Mouse (Mus musculus) stomach, embryonic 14.5 days (tissue): ENCODE data around the gene Col6a3. TPM values are rescaled to one million over a fixed set of nuclear protein-coding genes. Genes with fewer than 3 reads are reported as not detected.

Source experiments
- ATAC-seq: fragments of 200-750 bp; cut with Nextera tagmentation; 2 replicates; pipeline ENCODE4 v1.8.0; 2017; ENCODE audit warnings: low read depth, moderate TSS enrichment; ENCODE audit not compliant: insufficient number of reproducible peaks, insufficient read depth, low FRiP score
- H3K27ac ChIP-seq: fragments of 300-500 bp; sonication (generic); 2 replicates; pipeline ENCODE4 v1.5.1; 2014; ENCODE audit warnings: mild to moderate bottlenecking, low read length, moderate library complexity, mixed read lengths
- H3K27me3 ChIP-seq: fragments of 300-500 bp; sonication (generic); 2 replicates; pipeline ENCODE4 v1.6.1; 2014; ENCODE audit warnings: low read length, control low read depth, mixed read lengths; ENCODE audit not compliant: control insufficient read depth, insufficient read depth
- H3K36me3 ChIP-seq: fragments of 300-500 bp; sonication (generic); 2 replicates; pipeline ENCODE4 v1.6.1; 2014; ENCODE audit warnings: mild to moderate bottlenecking, control low read depth, low read length, moderate library complexity, mixed read lengths; ENCODE audit not compliant: control insufficient read depth, insufficient read depth
- H3K4me1 ChIP-seq: fragments of 300-500 bp; sonication (generic); 2 replicates; pipeline ENCODE4 v1.6.1; 2014; ENCODE audit warnings: low read length, control low read depth, mixed read lengths; ENCODE audit not compliant: control insufficient read depth, insufficient read depth
- H3K4me2 ChIP-seq: fragments of 300-500 bp; sonication (generic); replicated peaks from 2 replicates; pipeline ENCODE4 v1.6.1; 2014; ENCODE audit warnings: low read depth, low read length, control low read depth
- H3K4me3 ChIP-seq: fragments of 300-500 bp; sonication (generic); 2 replicates; pipeline ENCODE4 v1.5.1; 2014; ENCODE audit warnings: low read depth, low read length, control low read depth
- H3K9ac ChIP-seq: fragments of 300-500 bp; sonication (generic); replicated peaks from 2 replicates; pipeline ENCODE4 v1.6.1; 2014; ENCODE audit warnings: low read depth, mild to moderate bottlenecking, control low read depth, low read length, moderate library complexity, mixed read lengths
- H3K9me3 ChIP-seq: fragments of 300-500 bp; sonication (generic); 2 replicates; pipeline ENCODE4 v1.6.1; 2016; ENCODE audit warnings: low read depth, low read length, control low read depth; ENCODE audit not compliant: control insufficient read depth
- WGBS: fragments of 180-500 bp; shearing (Covaris S2); extraction: QIAGEN DNeasy Blood & Tissue Kit; methylation state at CpG from one replicate; pipeline ENCODE4 v1.1.7; 2014; 5-methylcytosine and 5-hydroxymethylcytosine counted together
- polyA plus RNA-seq: library from polyadenylated mRNA; unstranded; fragments of >200 nt; fragmentation: Nextera tagmentation; extraction: Ambion mirVana; gene quantifications from 2 replicates; pipeline ENCODE4 v1.2.1, GENCODE M21; 2014

Gene Col6a3
- polyA plus RNA-seq, 1 experiment from 2014 or later, result 133 TPM

DNA sequence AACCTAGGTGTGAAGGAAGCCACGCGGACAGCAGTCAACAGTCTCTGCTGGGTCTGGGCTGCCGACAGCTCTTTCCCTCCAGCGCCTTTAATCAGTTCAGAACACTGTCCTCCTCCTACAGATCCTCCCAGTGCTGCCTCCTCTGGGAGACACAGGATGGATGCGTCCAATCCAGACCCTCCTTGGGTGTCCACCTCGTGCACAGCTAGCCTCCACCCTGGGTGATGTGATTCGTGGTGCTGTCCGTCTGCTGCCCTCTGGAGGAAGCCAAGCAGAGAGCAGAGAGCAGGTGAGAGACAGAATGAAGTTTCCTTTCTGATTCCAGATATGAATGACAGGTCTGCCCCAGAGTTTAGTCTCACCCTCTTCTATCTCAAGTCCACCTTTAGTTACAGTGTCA lies 6.1 kb upstream of the Col6a3 start:
- Histone ChIP-seq H3K27me3 (no peaks in the 10 kb centered on the region), H3K9me3 (no peaks in the 10 kb centered on the region), H3K27ac (no peak overlapping the region), H3K4me1 (no peaks in the 10 kb centered on the region), H3K4me2 (no peak overlapping the region), H3K4me3 (no peak overlapping the region), H3K9ac (no peak overlapping the region), H3K36me3 (no peaks in the 10 kb centered on the region)
- WGBS, result 35% methylated on average over 8 of the region's 8 CpGs
- 0 out of 2 replicates have a peak, but pooled peaks have one; percentile 33 for ATAC-seq

DNA sequence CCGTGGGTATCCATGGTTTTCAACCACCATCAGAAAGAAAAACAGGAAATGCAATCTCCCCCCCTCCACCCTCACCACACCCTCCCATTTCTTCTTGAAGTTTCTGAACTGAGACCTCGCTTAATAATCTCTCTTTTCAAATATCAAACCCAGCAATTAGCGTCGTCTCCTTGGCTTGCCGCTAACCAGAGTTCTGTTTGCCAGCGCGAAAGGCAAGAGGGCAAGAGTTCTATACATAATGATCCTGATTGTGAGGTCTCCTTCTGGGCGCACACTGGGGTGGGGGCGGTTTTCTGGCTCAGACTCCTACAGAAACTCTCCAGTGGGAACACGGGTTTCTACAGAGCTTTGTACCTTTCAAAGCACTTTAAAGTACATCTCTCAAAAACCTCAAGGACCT lies 1.4 kb upstream of the Col6a3 start:
- no peak overlapping the region for H3K4me2 ChIP-seq
- H3K4me1 ChIP-seq, result peaks cover 8% of the 10 kb centered on the region
- no peak overlapping the region for H3K27ac ChIP-seq
- H3K27me3 ChIP-seq, result no peaks in the 10 kb centered on the region
- WGBS, result 60% methylated on average over 10 of the region's 10 CpGs
- no peak for ATAC-seq
- no peak overlapping the region for H3K4me3 ChIP-seq
- no peak overlapping the region for H3K9ac ChIP-seq
- H3K36me3 ChIP-seq, result no peaks in the 10 kb centered on the region
- no peaks in the 10 kb centered on the region for H3K9me3 ChIP-seq

DNA sequence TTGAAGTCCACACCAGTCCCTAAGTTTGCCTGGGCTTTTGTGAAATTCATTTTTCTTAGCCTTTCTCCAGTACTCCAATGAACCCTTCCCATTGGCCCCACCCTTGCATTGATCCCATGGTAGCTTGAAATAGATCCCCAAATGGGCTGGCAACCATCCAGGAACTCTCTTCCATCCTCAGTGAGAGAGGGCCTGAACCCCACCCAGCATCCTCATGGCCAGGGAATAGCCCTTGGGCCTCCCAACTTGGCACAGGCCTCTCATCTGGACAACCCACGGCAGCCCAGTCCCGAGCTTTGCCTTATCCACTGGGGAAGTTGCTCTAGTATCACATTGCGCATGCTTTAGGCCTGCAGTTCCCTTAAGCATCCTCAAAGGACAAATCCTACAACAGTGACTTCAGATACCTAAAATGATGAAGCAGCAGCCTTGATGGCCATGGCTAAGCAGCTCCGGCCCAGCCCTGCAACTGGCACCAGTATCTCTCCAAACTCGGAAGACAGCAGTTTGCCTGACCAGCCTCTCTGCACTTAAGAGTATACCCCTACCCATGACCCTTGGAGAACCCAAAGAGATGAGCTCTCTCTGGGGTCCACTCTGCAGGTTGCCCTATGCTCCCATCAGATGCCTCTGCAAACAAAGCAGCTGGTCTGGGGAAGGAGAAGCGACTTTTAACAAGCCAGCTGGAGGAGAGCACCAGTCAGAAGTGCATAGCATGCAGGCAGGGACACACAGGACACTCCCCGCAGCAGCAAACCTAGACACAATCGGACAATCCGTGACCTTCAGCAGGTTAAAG lies 783 bp downstream of the Col6a3 start:
- Histone ChIP-seq H3K9ac (peak overlapping the region; percentile 47), H3K9me3 (no peaks in the 10 kb centered on the region), H3K27me3 (no peaks in the 10 kb centered on the region), H3K4me3 (peak overlapping the region; percentile 35), H3K36me3 (no peaks in the 10 kb centered on the region), H3K27ac (peak overlapping the region; percentile 84), H3K4me1 (peaks cover 25% of the 10 kb centered on the region), H3K4me2 (peak overlapping the region; percentile 60)
- 75% methylated on average over 9 of the region's 9 CpGs for WGBS
- ATAC-seq, result no peak

DNA sequence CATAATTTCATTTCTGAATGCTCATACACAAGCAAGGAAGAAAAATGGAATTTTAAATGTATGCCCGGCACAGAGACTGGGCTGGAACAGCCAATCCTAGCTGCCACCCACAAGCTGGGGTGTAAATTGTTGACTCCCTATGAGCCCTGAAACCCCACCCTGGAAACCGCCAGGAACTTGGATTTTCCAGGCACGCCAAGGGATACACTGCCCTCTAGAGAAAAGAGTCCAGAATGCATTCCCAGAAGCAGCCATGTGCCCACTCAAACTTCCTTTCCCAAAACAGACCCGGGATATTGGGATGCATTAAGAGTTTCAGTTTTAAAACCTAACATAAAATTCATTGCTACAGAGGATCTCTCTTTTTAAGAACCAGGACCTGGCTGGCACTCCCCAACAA lies 3.5 kb downstream of the Col6a3 start:
- peaks cover 40% of the 10 kb centered on the region for H3K4me1 ChIP-seq
- 0 out of 2 replicates have a peak overlapping the region, but pooled peaks have one; percentile 2 for H3K27ac ChIP-seq

DNA sequence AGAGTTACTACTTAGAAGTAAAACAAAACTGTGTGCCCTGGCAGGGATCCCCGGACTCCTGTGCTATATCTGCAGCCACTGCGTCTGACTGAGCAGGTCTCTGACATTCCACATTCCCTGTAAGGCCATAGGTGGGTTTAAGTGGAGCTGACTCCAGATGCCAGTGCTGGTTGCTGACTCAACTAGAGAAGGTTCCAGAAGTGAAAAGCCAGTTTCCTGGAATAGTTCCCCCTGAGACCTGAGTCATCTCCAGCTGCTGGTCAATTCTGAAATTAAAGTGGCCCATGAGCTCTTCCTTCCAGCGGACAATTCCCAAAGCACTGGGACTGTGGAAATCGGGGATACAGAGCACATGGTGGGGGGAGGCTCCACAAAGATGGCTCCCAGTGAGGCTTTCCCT lies 5.1 kb downstream of the Col6a3 start:
- 70% methylated on average over 4 of the region's 4 CpGs for WGBS
- no peak for ATAC-seq
- Histone ChIP-seq H3K27me3 (no peaks in the 10 kb centered on the region), H3K36me3 (no peaks in the 10 kb centered on the region), H3K4me1 (peaks cover 37% of the 10 kb centered on the region), H3K4me3 (no peak overlapping the region), H3K9me3 (no peaks in the 10 kb centered on the region), H3K27ac (peak overlapping the region; percentile 52; the same call in 1 of the 2 replicates), H3K4me2 (no peak overlapping the region), H3K9ac (no peak overlapping the region)

More for the DNA sequence above, 3.5 kb downstream of the Col6a3 start:
- no peak for ATAC-seq
- Histone ChIP-seq H3K9ac (no peak overlapping the region), H3K4me2 (peak overlapping the region; percentile 29), H3K36me3 (no peaks in the 10 kb centered on the region), H3K4me3 (no peak overlapping the region), H3K27me3 (no peaks in the 10 kb centered on the region), H3K9me3 (no peaks in the 10 kb centered on the region)
- 2% methylated on average over 4 of the region's 4 CpGs for WGBS

DNA sequence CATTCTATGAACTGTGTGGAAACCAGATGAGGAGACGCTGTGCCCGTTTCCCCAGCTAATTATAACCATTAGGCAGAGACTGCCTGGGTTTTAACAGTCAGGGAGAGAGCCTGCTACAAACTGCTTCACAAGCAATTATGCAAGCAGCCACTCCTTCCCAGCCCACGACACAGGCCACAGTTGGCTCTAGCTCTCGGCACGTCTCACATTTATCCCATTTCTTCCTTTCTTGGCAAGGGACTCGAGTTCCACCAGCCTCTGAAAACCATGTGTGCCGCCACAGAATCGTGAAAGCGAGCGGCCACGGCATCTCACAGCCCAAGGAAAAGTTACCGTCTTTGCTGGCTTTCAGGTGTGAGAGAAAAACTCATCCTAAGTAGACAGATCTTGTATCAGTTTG lies 5.5 kb downstream of the Col6a3 start:
- Histone ChIP-seq H3K36me3 (no peaks in the 10 kb centered on the region), H3K4me1 (peaks cover 37% of the 10 kb centered on the region), H3K27ac (peak overlapping the region; percentile 52; the same call in 1 of the 2 replicates), H3K9ac (no peak overlapping the region), H3K27me3 (no peaks in the 10 kb centered on the region), H3K4me2 (no peak overlapping the region), H3K9me3 (no peaks in the 10 kb centered on the region), H3K4me3 (no peak overlapping the region)
- no peak for ATAC-seq
- 57% methylated on average over 12 of the region's 12 CpGs for WGBS

DNA sequence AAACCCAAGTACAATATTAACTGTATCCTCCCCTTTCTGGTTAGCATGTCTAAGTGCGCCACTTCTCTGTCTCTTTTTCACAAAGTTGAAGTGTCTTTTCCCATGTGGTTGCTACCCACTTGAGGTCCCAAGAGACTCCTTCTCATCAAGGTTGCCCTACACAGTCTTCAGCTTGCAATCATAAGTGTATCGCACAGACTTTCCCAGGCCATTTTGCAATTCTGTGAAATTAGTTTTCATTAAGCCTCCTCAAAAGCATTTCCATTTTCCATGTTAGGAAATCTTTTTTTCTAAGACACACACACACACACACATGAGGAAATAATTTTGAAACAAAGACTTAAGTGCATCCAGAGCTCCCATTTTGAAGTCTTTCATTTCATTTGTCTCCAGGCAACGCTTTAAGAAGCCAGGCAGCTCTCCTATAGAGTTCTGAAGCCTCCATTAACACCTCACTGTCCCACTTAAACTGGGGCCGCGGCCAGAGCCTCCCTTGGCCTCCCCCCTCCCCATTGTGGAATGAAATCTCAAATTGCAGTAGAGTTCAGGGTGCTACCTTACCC lies 7.5 kb downstream of the Col6a3 start:
- no peak overlapping the region for H3K9ac ChIP-seq
- H3K27me3 ChIP-seq, result no peaks in the 10 kb centered on the region
- no peak overlapping the region for H3K4me2 ChIP-seq
- no peaks in the 10 kb centered on the region for H3K36me3 ChIP-seq
- no peak for ATAC-seq
- H3K9me3 ChIP-seq, result no peaks in the 10 kb centered on the region
- WGBS, result 55% methylated on average over 5 of the region's 5 CpGs
- H3K4me1 ChIP-seq, result peaks cover 32% of the 10 kb centered on the region
- no peak overlapping the region for H3K27ac ChIP-seq
- no peak overlapping the region for H3K4me3 ChIP-seq

DNA sequence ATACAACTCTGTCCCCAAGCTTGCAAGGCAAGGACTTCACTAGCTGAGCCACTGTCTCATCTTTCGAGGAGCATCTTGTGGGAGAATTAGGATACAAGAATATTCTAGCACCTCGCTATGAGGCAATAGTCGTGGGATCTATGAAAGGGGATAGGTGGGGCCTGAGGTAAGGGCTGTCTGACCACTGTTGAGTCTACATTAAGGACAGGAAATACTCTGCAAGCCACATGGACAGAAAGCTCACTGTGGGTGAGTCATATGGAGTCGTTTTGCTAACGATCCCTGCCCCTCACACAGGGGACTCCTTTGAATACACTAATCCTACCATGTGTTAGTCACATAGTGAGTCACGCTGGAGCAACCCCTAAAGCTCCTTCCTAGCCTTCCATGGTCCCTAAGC lies 9.1 kb downstream of the Col6a3 start:
- Histone ChIP-seq H3K36me3 (no peaks in the 10 kb centered on the region), H3K27me3 (no peaks in the 10 kb centered on the region), H3K4me1 (peaks cover 29% of the 10 kb centered on the region), H3K4me2 (no peak overlapping the region), H3K27ac (no peak overlapping the region), H3K9ac (no peak overlapping the region), H3K9me3 (no peaks in the 10 kb centered on the region), H3K4me3 (no peak overlapping the region)
- 61% methylated on average over 6 of the region's 6 CpGs for WGBS
- ATAC-seq, result no peak
